Mouse (Mus musculus) intestine, embryonic 15.5 days (tissue): ENCODE data around the gene Ucp2. TPM values are rescaled to one million over a fixed set of nuclear protein-coding genes. Genes with fewer than 3 reads are reported as not detected.

Experiments used
- ATAC-seq: fragments of 200-750 bp; cut with Nextera tagmentation; 2 replicates; pipeline ENCODE4 v1.8.0; 2017; ENCODE audit warnings: moderate TSS enrichment, moderate library complexity
- H3K27ac ChIP-seq: fragments of 300-500 bp; sonication (generic); 2 replicates; pipeline ENCODE4 v1.5.1; 2015; ENCODE audit warnings: mild to moderate bottlenecking, inconsistent platforms
- H3K27me3 ChIP-seq: fragments of 300-500 bp; sonication (generic); replicated peaks from 2 replicates; pipeline ENCODE4 v1.6.1; 2015; ENCODE audit warnings: inconsistent platforms
- H3K36me3 ChIP-seq: fragments of 300-500 bp; sonication (generic); 2 replicates; pipeline ENCODE4 v1.6.1; 2015; ENCODE audit warnings: inconsistent platforms
- H3K4me1 ChIP-seq: fragments of 300-500 bp; sonication (generic); replicated peaks from 2 replicates; pipeline ENCODE4 v1.6.1; 2015; ENCODE audit warnings: inconsistent platforms
- H3K4me2 ChIP-seq: fragments of 300-500 bp; sonication (generic); replicated peaks from 2 replicates; pipeline ENCODE4 v1.6.1; 2015; ENCODE audit warnings: mild to moderate bottlenecking, inconsistent platforms
- H3K4me3 ChIP-seq: fragments of 300-500 bp; sonication (generic); replicated peaks from 2 replicates; pipeline ENCODE4 v1.5.1; 2015; ENCODE audit warnings: inconsistent platforms
- H3K9ac ChIP-seq: fragments of 300-500 bp; sonication (generic); 2 replicates; pipeline ENCODE4 v1.6.1; 2015; ENCODE audit warnings: inconsistent platforms
- H3K9me3 ChIP-seq: fragments of 300-500 bp; sonication (generic); 2 replicates; pipeline ENCODE4 v1.6.1; 2016; ENCODE audit warnings: inconsistent platforms
- WGBS: fragments of 180-500 bp; shearing (Covaris S2); methylation state at CpG from one replicate; pipeline ENCODE4 v1.1.7; 2015; 5-methylcytosine and 5-hydroxymethylcytosine counted together
- polyA plus RNA-seq: library from polyadenylated mRNA; unstranded; fragments of >200 nt; fragmentation: Nextera tagmentation; extraction: Ambion mirVana; gene quantifications from 2 replicates; pipeline ENCODE4 v1.2.1, GENCODE M21; 2015

The Ucp2 gene
- polyA plus RNA-seq, 1 experiment from 2014 or later, result 287 TPM

DNA sequence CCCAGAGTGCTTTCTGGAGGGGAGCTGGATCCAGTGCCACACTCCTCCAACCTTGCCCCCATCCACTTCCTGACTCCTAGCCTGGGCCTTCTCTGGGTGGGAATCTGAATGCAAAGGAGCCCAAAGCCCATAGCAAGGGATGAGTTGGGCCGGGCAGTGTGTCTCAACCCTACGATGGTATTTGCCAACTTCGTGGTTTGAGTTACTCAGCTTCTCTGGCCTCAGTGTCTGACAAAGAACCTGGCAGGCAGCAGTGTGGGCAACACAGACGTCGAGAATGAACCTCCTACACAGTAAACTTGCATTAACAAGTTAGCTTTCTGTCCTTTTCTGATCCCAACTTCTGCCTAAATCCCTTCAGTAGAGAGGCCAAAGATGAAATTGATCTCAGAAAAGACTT lies 8.6 kb upstream of the Ucp2 start:
- Histone ChIP-seq H3K4me3 (no peak overlapping the region), H3K4me2 (no peak overlapping the region), H3K4me1 (peaks cover 5% of the 10 kb centered on the region; the same call in 1 of the 2 replicates), H3K9me3 (no peaks in the 10 kb centered on the region), H3K36me3 (no peaks in the 10 kb centered on the region), H3K27me3 (no peaks in the 10 kb centered on the region), H3K9ac (no peak overlapping the region), H3K27ac (no peak overlapping the region)
- 78% methylated on average over 5 of the region's 5 CpGs for WGBS
- ATAC-seq, result no peak

DNA sequence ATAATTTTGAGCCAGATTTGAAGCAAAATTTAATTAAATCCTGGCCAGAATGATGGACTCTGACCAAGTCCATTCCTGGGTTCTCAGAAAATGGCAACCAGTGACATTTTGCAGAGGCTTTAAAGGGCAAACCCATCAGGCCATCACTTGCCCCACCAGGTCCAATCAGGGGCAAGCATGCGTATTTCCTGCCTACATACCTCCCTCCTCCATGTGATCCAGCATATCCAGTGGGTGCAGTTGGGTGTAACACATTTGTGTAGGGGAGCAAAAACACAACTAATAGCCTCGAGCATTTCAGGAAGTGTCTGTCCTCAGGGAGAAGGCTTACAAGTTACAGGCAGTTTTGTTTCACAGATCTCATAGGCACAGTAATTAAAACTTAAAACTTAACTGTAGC lies 5.8 kb upstream of the Ucp2 start:
- ATAC-seq, result no peak
- H3K36me3 ChIP-seq, result no peaks in the 10 kb centered on the region
- peaks cover 5% of the 10 kb centered on the region; the same call in 1 of the 2 replicates for H3K4me1 ChIP-seq
- H3K9me3 ChIP-seq, result no peaks in the 10 kb centered on the region
- WGBS, result 69% methylated on average over 2 of the region's 2 CpGs
- H3K27me3 ChIP-seq, result no peaks in the 10 kb centered on the region
- H3K4me2 ChIP-seq, result no peak overlapping the region
- H3K9ac ChIP-seq, result no peak overlapping the region
- no peak overlapping the region for H3K4me3 ChIP-seq
- H3K27ac ChIP-seq, result no peak overlapping the region

- no peaks in the 10 kb centered on the region for H3K27me3 ChIP-seq
- H3K9ac ChIP-seq, result no peak overlapping the region
- no peak for ATAC-seq
- WGBS, result 35% methylated on average over 10 of the region's 10 CpGs
- H3K27ac ChIP-seq, result peak overlapping the region; percentile 58
- 0 out of 2 replicates have a peak overlapping the region, but pooled peaks have one; percentile 22 for H3K4me2 ChIP-seq
- no peaks in the 10 kb centered on the region for H3K9me3 ChIP-seq
- H3K36me3 ChIP-seq, result no peaks in the 10 kb centered on the region
- no peak overlapping the region for H3K4me3 ChIP-seq
- H3K4me1 ChIP-seq, result peaks cover 17% of the 10 kb centered on the region; the same call in 1 of the 2 replicates
Measured at GRCm38 (mm10) chr7:100488474-100489048, 4.6 kb upstream of the Ucp2 start.

GRCm38 (mm10) chr7:100492391-100493116 lies 583 bp upstream of the Ucp2 start:
- Histone ChIP-seq H3K4me2 (peak overlapping the region; percentile 90), H3K9me3 (no peaks in the 10 kb centered on the region), H3K36me3 (peaks cover 7% of the 10 kb centered on the region), H3K4me1 (peaks cover 39% of the 10 kb centered on the region), H3K27me3 (no peaks in the 10 kb centered on the region), H3K27ac (peak overlapping the region; percentile 78), H3K4me3 (peak overlapping the region; percentile 52), H3K9ac (peak overlapping the region; percentile 57)
- ATAC-seq, result peak; percentile 79
- 4% methylated on average over 36 of the region's 36 CpGs for WGBS

DNA sequence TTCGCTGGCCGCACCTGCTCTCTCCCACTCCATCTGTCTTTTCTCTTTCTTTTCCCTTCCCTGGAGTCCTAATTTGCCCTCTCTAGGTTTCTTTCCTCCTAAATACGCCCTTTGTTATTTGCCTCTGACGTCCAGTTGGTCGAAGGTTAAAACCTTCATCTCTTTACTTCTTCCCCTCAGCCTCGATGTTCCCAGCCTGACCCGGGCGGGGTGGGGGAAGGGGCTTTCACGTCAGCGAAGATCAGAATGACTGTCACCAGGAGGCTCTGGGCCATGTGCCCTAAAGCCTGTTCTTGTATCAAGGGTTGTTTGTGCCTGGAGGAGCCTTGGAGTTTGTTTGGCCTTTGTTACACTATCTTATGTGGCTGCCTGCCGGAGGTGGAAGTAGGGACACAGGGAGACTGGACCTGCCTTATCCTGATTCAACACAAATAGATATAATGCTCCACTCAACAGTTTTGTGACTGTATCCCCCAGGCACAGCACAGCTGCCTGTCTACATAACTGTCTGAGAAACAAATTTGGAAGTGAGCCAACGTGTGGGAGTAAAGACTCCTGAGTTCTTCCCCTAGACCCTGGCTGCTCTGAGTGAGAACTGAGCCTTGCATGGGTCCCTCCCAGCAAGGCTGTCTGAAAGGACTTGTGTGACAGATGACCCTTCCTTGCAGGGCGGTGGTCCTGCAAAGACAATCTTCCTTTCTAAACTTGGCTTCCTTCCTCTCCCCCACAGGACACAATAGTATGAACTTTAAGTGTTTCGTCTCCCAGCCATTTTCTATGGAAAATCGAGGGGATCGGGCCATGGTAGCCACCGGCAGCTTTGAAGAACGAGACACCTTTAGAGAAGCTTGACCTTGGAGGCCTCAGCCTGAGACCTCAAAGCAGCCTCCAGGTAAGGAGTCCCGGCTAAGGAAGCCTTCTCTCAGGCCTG lies 612 bp downstream of the Ucp2 start:
- H3K27ac ChIP-seq, result peak overlapping the region; percentile 78
- 0 out of 2 replicates have a peak, but pooled peaks have one; percentile 5 for ATAC-seq
- no peaks in the 10 kb centered on the region for H3K27me3 ChIP-seq
- peak overlapping the region; percentile 52 for H3K4me3 ChIP-seq
- WGBS, result 23% methylated on average over 19 of the region's 19 CpGs
- H3K9me3 ChIP-seq, result no peaks in the 10 kb centered on the region
- peak overlapping the region; percentile 57 for H3K9ac ChIP-seq
- H3K4me1 ChIP-seq, result peaks cover 36% of the 10 kb centered on the region
- peak overlapping the region; percentile 90 for H3K4me2 ChIP-seq
- H3K36me3 ChIP-seq, result peaks cover 18% of the 10 kb centered on the region

DNA sequence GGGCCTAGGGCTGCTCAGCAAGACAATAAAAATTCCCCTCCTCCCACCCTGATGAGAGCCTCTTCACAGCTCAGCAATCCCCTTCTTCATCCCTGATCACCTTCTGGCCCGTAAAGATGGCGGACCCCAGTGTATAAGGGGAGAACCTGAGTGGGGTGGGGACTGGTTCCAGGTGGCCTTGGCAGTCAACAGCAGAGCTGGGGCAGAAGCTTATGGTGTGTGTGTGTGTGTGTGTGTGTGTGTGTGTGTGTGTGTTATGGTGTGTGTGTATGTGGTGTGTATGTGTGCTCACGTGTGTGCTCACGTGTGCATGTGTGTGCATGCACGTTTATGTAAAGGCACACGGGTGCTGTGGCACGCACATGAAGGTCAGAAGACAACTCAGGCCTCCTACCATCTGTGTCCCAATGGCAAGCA lies 1.3 kb downstream of the Ucp2 start:
- Histone ChIP-seq H3K4me1 (peaks cover 34% of the 10 kb centered on the region), H3K4me2 (peak overlapping the region; percentile 90), H3K4me3 (peak overlapping the region; percentile 52), H3K9me3 (no peaks in the 10 kb centered on the region), H3K9ac (peak overlapping the region; percentile 57), H3K27ac (peak overlapping the region; percentile 78), H3K36me3 (peaks cover 24% of the 10 kb centered on the region), H3K27me3 (no peaks in the 10 kb centered on the region)
- ATAC-seq, result no peak
- 71% methylated on average over 7 of the region's 7 CpGs for WGBS

DNA sequence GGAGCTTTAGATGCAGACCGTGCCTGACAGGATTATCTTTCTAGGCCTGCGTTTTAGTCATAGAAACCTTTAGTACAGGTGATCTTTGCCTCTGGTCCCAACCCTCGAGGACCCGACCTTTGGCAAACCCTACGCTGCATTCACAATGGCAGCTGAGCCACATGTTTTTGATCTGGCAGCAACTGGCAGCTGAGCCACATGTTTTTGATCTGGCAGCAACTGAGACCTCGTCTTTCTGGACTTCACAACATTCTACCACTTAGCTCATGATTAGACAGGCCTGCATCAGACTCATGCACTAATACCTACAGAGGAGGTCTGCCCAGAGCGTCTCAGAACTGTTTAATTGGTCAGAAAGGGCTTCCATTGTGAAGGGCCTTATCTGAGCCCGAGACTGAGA lies 1.9 kb downstream of the Ucp2 start:
- H3K27me3 ChIP-seq, result no peaks in the 10 kb centered on the region
- H3K9ac ChIP-seq, result peak overlapping the region; percentile 34
- H3K4me1 ChIP-seq, result peaks cover 34% of the 10 kb centered on the region
- ATAC-seq, result no peak
- peak overlapping the region; percentile 78 for H3K27ac ChIP-seq
- H3K4me3 ChIP-seq, result peak overlapping the region; percentile 52
- H3K4me2 ChIP-seq, result peak overlapping the region; percentile 90
- peaks cover 27% of the 10 kb centered on the region for H3K36me3 ChIP-seq
- H3K9me3 ChIP-seq, result no peaks in the 10 kb centered on the region
- WGBS, result 47% methylated on average over 8 of the region's 8 CpGs

- Histone ChIP-seq H3K4me2 (peak overlapping the region; percentile 90), H3K4me1 (peaks cover 34% of the 10 kb centered on the region), H3K27me3 (no peaks in the 10 kb centered on the region), H3K4me3 (peak overlapping the region; percentile 52), H3K36me3 (peaks cover 27% of the 10 kb centered on the region), H3K9ac (peak overlapping the region; percentile 34; the same call in 1 of the 2 replicates), H3K9me3 (no peaks in the 10 kb centered on the region), H3K27ac (peak overlapping the region; percentile 78)
- peak; percentile 68 for ATAC-seq
- 21% methylated on average over 11 of the region's 11 CpGs for WGBS
Measured at GRCm38 (mm10) chr7:100495581-100496251, 2.6 kb downstream of the Ucp2 start.

- Histone ChIP-seq H3K27me3 (no peaks in the 10 kb centered on the region), H3K9ac (no peak overlapping the region), H3K4me1 (peaks cover 34% of the 10 kb centered on the region), H3K4me3 (no peak overlapping the region), H3K36me3 (peaks cover 27% of the 10 kb centered on the region), H3K9me3 (no peaks in the 10 kb centered on the region), H3K4me2 (peak overlapping the region; percentile 90), H3K27ac (peak overlapping the region; percentile 78)
- no peak for ATAC-seq
- WGBS, result 64% methylated on average over 6 of the region's 6 CpGs
Measured at GRCm38 (mm10) chr7:100496371-100496770, 3.2 kb downstream of the Ucp2 start.

DNA sequence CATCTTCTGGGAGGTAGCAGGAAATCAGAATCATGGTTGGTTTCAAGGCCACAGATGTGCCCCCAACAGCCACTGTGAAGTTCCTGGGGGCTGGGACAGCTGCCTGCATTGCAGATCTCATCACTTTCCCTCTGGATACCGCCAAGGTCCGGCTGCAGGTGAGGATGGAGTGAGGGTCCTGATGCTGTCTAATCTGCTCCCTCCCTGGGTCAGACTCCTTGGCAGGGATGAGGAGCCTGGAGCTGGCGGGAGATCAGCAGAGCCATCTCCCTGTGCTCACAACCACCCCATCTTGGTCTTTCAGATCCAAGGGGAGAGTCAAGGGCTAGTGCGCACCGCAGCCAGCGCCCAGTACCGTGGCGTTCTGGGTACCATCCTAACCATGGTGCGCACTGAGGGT lies 3.7 kb downstream of the Ucp2 start:
- WGBS, result 97% methylated on average over 9 of the region's 9 CpGs
- Histone ChIP-seq H3K27ac (0 out of 2 replicates have a peak overlapping the region, but pooled peaks have one; percentile 78), H3K36me3 (peaks cover 27% of the 10 kb centered on the region), H3K4me1 (peaks cover 34% of the 10 kb centered on the region), H3K4me3 (no peak overlapping the region), H3K27me3 (no peaks in the 10 kb centered on the region), H3K4me2 (peak overlapping the region; percentile 90; the same call in 1 of the 2 replicates), H3K9ac (no peak overlapping the region), H3K9me3 (no peaks in the 10 kb centered on the region)
- ATAC-seq, result no peak

DNA sequence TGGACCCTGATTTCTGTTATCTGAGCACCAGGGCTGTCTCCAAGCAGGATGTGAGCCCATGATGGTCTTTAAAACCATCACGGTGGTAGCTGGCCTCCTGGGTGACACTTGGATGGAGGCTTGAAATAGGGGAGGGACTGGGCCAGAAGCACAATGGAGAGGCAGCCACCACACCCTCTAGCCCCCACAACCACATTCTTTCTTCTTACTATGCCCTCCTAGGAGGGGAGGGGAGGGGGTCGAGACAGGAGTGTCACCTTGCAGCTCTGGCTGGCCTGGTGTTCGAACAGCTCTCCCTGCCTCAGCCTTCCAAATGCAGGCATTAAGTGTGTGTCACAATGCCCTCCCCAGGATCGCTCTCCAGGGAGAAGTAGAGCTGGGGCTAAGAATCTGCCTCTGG lies 4.3 kb downstream of the Ucp2 start:
- Histone ChIP-seq H3K9me3 (no peaks in the 10 kb centered on the region), H3K4me3 (no peak overlapping the region), H3K4me2 (no peak overlapping the region), H3K27ac (no peak overlapping the region), H3K36me3 (peaks cover 27% of the 10 kb centered on the region), H3K9ac (no peak overlapping the region), H3K4me1 (peaks cover 33% of the 10 kb centered on the region), H3K27me3 (no peaks in the 10 kb centered on the region)
- no peak for ATAC-seq
- 90% methylated on average over 4 of the region's 4 CpGs for WGBS
